Mouse (Mus musculus) CH12.LX (cell line): ENCODE data around the gene Hoxb5. TPM values are rescaled to one million over a fixed set of nuclear protein-coding genes. Genes with fewer than 3 reads are reported as not detected.

ENCODE experiments used
- DNase-seq: peaks from one replicate; pipeline ENCODE4 v3.0.0-alpha.2; 2013; ENCODE audit errors: extremely low read depth
- H3K27ac ChIP-seq: 2 replicates; pipeline ENCODE4 v1.5.1; 2012; ENCODE audit warnings: low read depth, mild to moderate bottlenecking, control low read depth, moderate library complexity; ENCODE audit not compliant: insufficient read depth
- H3K27me3 ChIP-seq: replicated peaks from 2 replicates; pipeline ENCODE3; 2012; ENCODE audit warnings: inconsistent platforms
- H3K36me3 ChIP-seq, 2 experiments: replicated peaks in 1 of 2; 2 replicates each; pipeline versions ENCODE3 to v1.6.1; 2012; ENCODE audit warnings: inconsistent platforms in 1 of 2, low read length in 1 of 2, mild to moderate bottlenecking in 1 of 2, mixed read lengths in 1 of 2, moderate library complexity in 1 of 2; ENCODE audit not compliant: control insufficient read depth in 1 of 2, insufficient read depth in 1 of 2
- H3K4me1 ChIP-seq, 2 experiments: 2 replicates each; pipeline ENCODE4 v1.6.1; 2012; ENCODE audit warnings: inconsistent platforms in 1 of 2, moderate library complexity in 1 of 2; ENCODE audit not compliant: insufficient read depth in 2 of 2, control insufficient read depth in 1 of 2
- H3K4me2 ChIP-seq: 2 replicates; pipeline ENCODE4 v1.6.1; 2012; ENCODE audit warnings: low read depth, mild to moderate bottlenecking, control low read depth; ENCODE audit not compliant: poor library complexity, insufficient read depth, severe bottlenecking
- H3K4me3 ChIP-seq, 3 experiments: fragments of 150-350 bp in 1 of 3; sonication (generic) in 1 of 3; replicated peaks in 1 of 3; 2 replicates each; pipeline versions ENCODE3 to v1.5.1; 2011 to 2012; ENCODE audit warnings: low read depth in 2 of 3, low read length in 2 of 3, mild to moderate bottlenecking in 2 of 3, moderate library complexity in 2 of 3, control low read depth in 1 of 3, improper control_type of control experiment in 1 of 3, inconsistent platforms in 1 of 3, mixed read lengths in 1 of 3; ENCODE audit not compliant: poor library complexity in 1 of 3
- H3K79me2 ChIP-seq: replicated peaks from 2 replicates; pipeline ENCODE4 v1.6.1; 2012; ENCODE audit warnings: mild to moderate bottlenecking, moderate library complexity; ENCODE audit not compliant: control insufficient read depth, poor library complexity, insufficient read depth, severe bottlenecking; ENCODE audit errors: extremely low read depth
- H3K9ac ChIP-seq: 2 replicates; pipeline ENCODE4 v1.6.1; 2012; ENCODE audit warnings: low read depth, mild to moderate bottlenecking, control low read depth, moderate library complexity; ENCODE audit not compliant: insufficient read depth
- H3K9me3 ChIP-seq: replicated peaks from 2 replicates; pipeline ENCODE3; 2012; ENCODE audit warnings: low read length, inconsistent platforms, mixed read lengths
- CHD1 ChIP-seq: IDR thresholded peaks from 2 replicates; pipeline ENCODE4 v1.6.1; 2012; ENCODE audit warnings: low read depth, low read length, improper control_type of control experiment, inconsistent platforms
- E2F4 ChIP-seq: IDR thresholded peaks from 2 replicates; pipeline ENCODE4 v1.6.1; 2011; ENCODE audit warnings: low read depth, low read length, improper control_type of control experiment; ENCODE audit not compliant: insufficient replicate concordance
- EP300 ChIP-seq: IDR thresholded peaks from 2 replicates; pipeline ENCODE4 v1.6.1; 2011; ENCODE audit warnings: low read length, improper control_type of control experiment
- ETS1 ChIP-seq: conservative IDR thresholded peaks from 2 replicates; pipeline ENCODE4 v1.6.1; 2012; ENCODE audit warnings: low read depth, mild to moderate bottlenecking, inconsistent platforms, low read length, improper control_type of control experiment, moderate library complexity
- JUN ChIP-seq: IDR thresholded peaks from 2 replicates; pipeline ENCODE4 v1.6.1; 2011; ENCODE audit warnings: low read depth, mild to moderate bottlenecking, low read length, improper control_type of control experiment, moderate library complexity; ENCODE audit not compliant: insufficient read depth
- MAX ChIP-seq: IDR thresholded peaks from 2 replicates; pipeline ENCODE4 v1.6.1; 2011; ENCODE audit warnings: low read length, improper control_type of control experiment
- MAZ ChIP-seq: IDR thresholded peaks from 2 replicates; pipeline ENCODE4 v1.6.1; 2012; ENCODE audit warnings: low read depth, mild to moderate bottlenecking, inconsistent platforms, low read length, improper control_type of control experiment, moderate library complexity
- MXI1 ChIP-seq: IDR thresholded peaks from 2 replicates; pipeline ENCODE4 v1.6.1; 2011; ENCODE audit warnings: mild to moderate bottlenecking, low read depth, low read length, improper control_type of control experiment
- NELFE ChIP-seq: IDR thresholded peaks from 2 replicates; pipeline ENCODE4 v1.6.1; 2011; ENCODE audit warnings: low read depth, low read length, improper control_type of control experiment
- PAX5 ChIP-seq: IDR thresholded peaks from 2 replicates; pipeline ENCODE4 v1.6.1; 2012; ENCODE audit warnings: low read length, inconsistent platforms, mixed read lengths
- POLR2A ChIP-seq: IDR thresholded peaks from 2 replicates; pipeline ENCODE4 v1.6.1; 2011; ENCODE audit warnings: low read depth, mild to moderate bottlenecking, improper control_type of control experiment, low read length
- POLR2AphosphoS2 ChIP-seq: IDR thresholded peaks from 2 replicates; pipeline ENCODE4 v1.6.1; 2011; ENCODE audit warnings: low read depth, low read length, improper control_type of control experiment
- RCOR1 ChIP-seq: conservative IDR thresholded peaks from 2 replicates; pipeline ENCODE4 v1.6.1; 2012; ENCODE audit warnings: low read depth, mild to moderate bottlenecking, inconsistent platforms, low read length, improper control_type of control experiment
- SIN3A ChIP-seq: IDR thresholded peaks from 2 replicates; pipeline ENCODE4 v1.6.1; 2012; ENCODE audit warnings: low read length, improper control_type of control experiment, inconsistent platforms
- SMC3 ChIP-seq: IDR thresholded peaks from 2 replicates; pipeline ENCODE4 v1.6.1; 2011; ENCODE audit warnings: low read depth, low read length, improper control_type of control experiment
- TBP ChIP-seq: conservative IDR thresholded peaks from 2 replicates; pipeline ENCODE4 v1.6.1; 2011; ENCODE audit warnings: low read depth, low read length, improper control_type of control experiment
- UBTF ChIP-seq: IDR thresholded peaks from 2 replicates; pipeline ENCODE4 v1.6.1; 2012; ENCODE audit warnings: low read depth, mild to moderate bottlenecking, inconsistent platforms, low read length, improper control_type of control experiment, moderate library complexity
- ZC3H11A ChIP-seq: IDR thresholded peaks from 2 replicates; pipeline ENCODE4 v1.6.1; 2012; ENCODE audit warnings: low read depth, mild to moderate bottlenecking, inconsistent platforms, low read length, improper control_type of control experiment
- ZKSCAN1 ChIP-seq: IDR thresholded peaks from 2 replicates; pipeline ENCODE4 v1.6.1; 2012; ENCODE audit warnings: low read depth, inconsistent platforms, low read length, improper control_type of control experiment, borderline replicate concordance
- dilution Hi-C: fragments of 300-500 bp; cut with MboI; formaldehyde crosslinking; loops from 2 replicates; pipeline ENCODE4 v1.14.3; 2020; ENCODE audit warnings: low sequenced_read_pairs; ENCODE audit not compliant: extremely low pct_unique_long_range_greater_than_20kb, extremely low pct_ligation_motif_present
- in situ Hi-C: fragments of 300-500 bp; cut with MboI; formaldehyde crosslinking; loops from 3 replicates; pipeline ENCODE4 v1.14.3; 2019; ENCODE audit warnings: low sequenced_read_pairs, low pct_ligation_motif_present, low pct_unique_long_range_greater_than_20kb, mixed read lengths
- polyA plus RNA-seq: library from polyadenylated mRNA; unstranded; fragments of >175 nt; gene quantifications from 2 replicates; pipeline ENCODE4 v1.2.1, GENCODE M21; 2012; ENCODE audit warnings: low read depth; ENCODE audit not compliant: insufficient read length
- total RNA-seq, 2 experiments: library from RNA; depleted of rRNA; stranded (reverse); fragments of 300-350 nt in 1 of 2; fragments of >200 nt in 1 of 2; gene quantifications; 2 replicates each; pipeline ENCODE4 v1.2.3; 2012 to 2014

Hoxb5 gene
- total and polyA plus RNA-seq, 3 experiments: 0.08 to 0.13 TPM; not detected in 1

GRCm38 (mm10) chr11:96268031-96268745 lies 34.9 kb upstream of the Hoxb5 start:
- Histone ChIP-seq H3K9me3 (peaks cover 14% of the 10 kb centered on the region), H3K36me3 (no peaks in the 10 kb centered on the region), H3K9ac (no peak overlapping the region), H3K79me2 (no peaks in the 10 kb centered on the region), H3K4me1 (peaks cover 0 to 5% of the 10 kb centered on the region in 2 experiments; a peak in 1 of 4 replicates), H3K27me3 (peaks cover 95% of the 10 kb centered on the region), H3K4me3 (no peak overlapping the region), H3K4me2 (no peak overlapping the region), H3K27ac (no peak overlapping the region)
- TF ChIP-seq ZKSCAN1: no peak
- dilution Hi-C loops (no loop called here), in situ Hi-C loops (no loop called here)
- DNase-seq: no peak

GRCm38 (mm10) chr11:96269869-96270268 lies 33.3 kb upstream of the Hoxb5 start:
- DNase-seq: no peak
- Histone ChIP-seq H3K4me3 (no peak overlapping the region), H3K9ac (no peak overlapping the region), H3K9me3 (peaks cover 14% of the 10 kb centered on the region), H3K36me3 (no peaks in the 10 kb centered on the region), H3K27ac (no peak overlapping the region), H3K79me2 (no peaks in the 10 kb centered on the region), H3K27me3 (peaks cover 94% of the 10 kb centered on the region), H3K4me2 (no peak overlapping the region), H3K4me1 (peaks cover 0 to 5% of the 10 kb centered on the region in 2 experiments; a peak in 1 of 4 replicates)
- dilution Hi-C loops (no loop called here), in situ Hi-C loops (no loop called here)
- TF ChIP-seq TBP: no peak
- TF ChIP-seq POLR2AphosphoS2: no peak
- TF ChIP-seq UBTF: no peak
- no peak for TF ChIP-seq PAX5
- no peak for TF ChIP-seq NELFE
- no peak for TF ChIP-seq MAZ
- TF ChIP-seq JUN: no peak
- no peak for TF ChIP-seq RCOR1
- no peak for TF ChIP-seq ETS1
- TF ChIP-seq E2F4: no peak
- no peak for TF ChIP-seq MAX
- no peak for TF ChIP-seq EP300
- no peak for TF ChIP-seq POLR2A
- no peak for TF ChIP-seq SIN3A
- no peak for TF ChIP-seq ZC3H11A
- no peak for TF ChIP-seq SMC3
- no peak for TF ChIP-seq CHD1
- no peak for TF ChIP-seq MXI1
